Mouse (Mus musculus): ENCODE measurements at regions not wholly inside any gene's neighbourhood (a gene's known extent, or its start where the extent isn't known, plus 50 kb on each side); places are given as distances from the start of the nearest gene placed in this dataset.

DNA sequence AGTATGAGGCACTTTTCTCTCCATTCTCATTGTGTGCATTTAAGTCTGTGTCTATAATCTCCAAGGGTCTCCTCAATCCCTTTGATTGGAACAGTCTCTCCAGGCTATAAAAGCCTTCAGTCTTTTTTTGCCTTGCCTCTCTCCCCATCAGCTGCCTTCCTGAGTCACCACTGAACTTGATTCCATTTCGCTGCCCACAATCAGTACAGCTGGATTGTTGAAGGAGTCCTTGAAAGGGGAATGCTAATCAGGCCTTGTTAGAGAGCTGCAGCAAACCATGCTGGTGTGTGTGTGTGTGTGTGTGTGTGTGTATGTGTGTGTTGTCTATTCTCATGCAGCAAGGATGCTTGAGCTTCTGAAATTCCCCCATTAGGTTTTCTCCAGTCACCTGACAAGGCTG, 129.3 kb upstream of the Parp11 start:
- DNase-seq: no peak
- no peak for TF ChIP-seq CTCF (IDR thresholded peaks at IDR 0.05; ENCODE audit: low read depth)
- no peaks in the 10 kb centered on the region for H3K4me1 ChIP-seq (ENCODE audit: insufficient read depth)
- no peak overlapping the region for H3K4me3 ChIP-seq (ENCODE audit: low read depth, low read length)
- H3K27me3 ChIP-seq (ENCODE audit: insufficient read depth, low read length): no peaks in the 10 kb centered on the region
- 58% methylated on average over 1 of the region's 1 CpGs for WGBS
- no peak overlapping the region for H3K9ac ChIP-seq
- no peak overlapping the region for H3K4me2 ChIP-seq
- H3K36me3 ChIP-seq (ENCODE audit: insufficient read depth): no peaks in the 10 kb centered on the region
- no peaks in the 10 kb centered on the region for H3K9me3 ChIP-seq (ENCODE audit: low read depth, low read length)
- no peak overlapping the region for H3K27ac ChIP-seq (ENCODE audit: low read depth)
- no peak for ATAC-seq (ENCODE audit: insufficient read depth)

DNA sequence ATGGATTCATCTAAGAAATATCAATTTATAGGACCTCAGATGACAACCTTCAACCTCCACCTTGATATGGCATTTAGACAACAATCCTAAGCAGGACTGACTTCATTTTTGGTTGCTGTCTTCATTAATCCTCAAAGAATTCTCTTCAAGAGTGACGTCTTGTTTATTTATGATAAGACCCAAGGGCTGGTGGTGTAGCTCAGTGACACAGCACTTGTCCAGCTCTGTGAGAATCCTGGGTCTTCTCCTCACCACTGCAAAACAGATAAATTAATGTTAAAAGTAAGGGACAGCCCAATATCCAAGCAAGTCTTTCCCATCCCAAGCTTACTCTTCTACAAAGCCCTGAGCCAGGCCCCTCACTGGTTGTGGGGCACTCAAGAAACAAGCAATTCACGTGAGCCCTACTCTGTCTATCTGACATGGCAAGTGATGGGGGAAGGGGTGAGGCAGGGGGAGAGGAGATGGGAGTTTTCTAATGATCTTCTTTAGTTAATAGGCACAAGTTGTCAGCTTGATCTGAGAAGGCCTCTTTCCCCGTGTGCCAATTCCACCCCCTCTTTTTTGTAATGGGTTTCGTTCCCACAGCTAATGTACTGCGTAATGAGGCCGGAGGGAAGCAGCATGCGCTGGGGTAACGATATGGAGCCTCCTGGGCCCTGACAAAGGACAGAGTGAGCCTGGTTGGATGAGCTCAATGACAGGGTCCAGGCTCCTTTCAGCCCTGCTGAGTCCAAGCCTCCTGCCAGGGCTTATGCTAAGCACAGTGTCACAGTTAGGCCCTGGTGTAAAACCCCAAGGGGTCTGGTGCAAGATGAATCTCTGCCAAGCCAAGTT, 127.7 kb upstream of the Parp11 start:
- no peaks in the 10 kb centered on the region for H3K4me1 ChIP-seq (ENCODE audit: insufficient read depth)
- no peaks in the 10 kb centered on the region for H3K27me3 ChIP-seq (ENCODE audit: insufficient read depth, low read length)
- H3K36me3 ChIP-seq (ENCODE audit: insufficient read depth): no peaks in the 10 kb centered on the region
- TF ChIP-seq CTCF (IDR thresholded peaks at IDR 0.05; ENCODE audit: low read depth): no peak
- ATAC-seq (ENCODE audit: insufficient read depth): no peak
- 60% methylated on average over 8 of the region's 8 CpGs for WGBS
- DNase-seq: no peak
- no peak overlapping the region for H3K4me3 ChIP-seq (ENCODE audit: low read depth, low read length)
- no peak overlapping the region for H3K27ac ChIP-seq (ENCODE audit: low read depth)
- H3K9ac ChIP-seq: no peak overlapping the region
- no peaks in the 10 kb centered on the region for H3K9me3 ChIP-seq (ENCODE audit: low read depth, low read length)
- no peak overlapping the region for H3K4me2 ChIP-seq

DNA sequence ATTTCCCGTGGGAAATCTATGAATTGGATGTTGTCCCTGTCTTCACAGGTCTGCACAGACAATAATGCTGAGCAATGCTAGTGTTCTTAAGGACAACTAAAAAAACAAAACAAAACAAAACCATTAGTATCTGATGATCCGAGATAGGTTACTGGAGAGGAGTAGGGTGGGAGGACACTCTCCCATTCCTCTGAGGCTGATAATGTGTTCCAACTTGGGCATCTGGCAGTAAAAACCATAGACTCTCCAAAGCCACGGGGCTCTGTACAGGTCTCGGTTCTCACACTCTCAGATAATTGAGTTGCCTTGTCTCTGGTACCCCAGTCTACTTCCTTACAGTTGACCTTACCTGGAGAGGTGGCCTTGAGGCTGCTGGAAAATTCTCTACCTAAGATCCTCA, 126.0 kb upstream of the Parp11 start:
- Histone ChIP-seq H3K27ac (ENCODE audit: low read depth) (no peak overlapping the region), H3K36me3 (ENCODE audit: insufficient read depth) (no peaks in the 10 kb centered on the region), H3K4me2 (no peak overlapping the region), H3K27me3 (ENCODE audit: insufficient read depth, low read length) (no peaks in the 10 kb centered on the region), H3K9me3 (ENCODE audit: low read depth, low read length) (no peaks in the 10 kb centered on the region), H3K9ac (no peak overlapping the region), H3K4me3 (ENCODE audit: low read depth, low read length) (no peak overlapping the region), H3K4me1 (ENCODE audit: insufficient read depth) (0 out of 2 replicates have a peak, but pooled peaks cover 4% of the 10 kb centered on the region)
- no peak for TF ChIP-seq CTCF (IDR thresholded peaks at IDR 0.05; ENCODE audit: low read depth)
- no peak for DNase-seq
- ATAC-seq (ENCODE audit: insufficient read depth): no peak
- 84% methylated on average over 4 of the region's 4 CpGs for WGBS

DNA sequence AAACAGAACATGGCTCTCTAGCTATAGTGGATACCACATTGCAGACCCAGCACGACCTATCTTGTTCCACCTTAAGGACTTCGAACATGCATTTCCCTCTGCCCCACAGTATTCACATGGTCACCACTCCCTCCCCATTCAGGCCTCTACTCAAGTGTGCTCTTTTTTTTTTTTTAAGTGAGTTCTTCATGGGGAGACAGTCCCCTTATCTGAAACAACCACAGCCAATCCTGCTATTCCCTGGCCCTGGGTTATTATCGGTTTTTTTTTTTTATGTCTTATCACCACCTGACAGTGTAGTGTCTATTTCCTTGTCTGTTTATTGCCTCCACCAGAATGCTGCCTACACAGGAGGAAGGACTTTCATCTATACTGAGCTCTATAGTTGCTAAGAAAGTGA, 125.6 kb upstream of the Parp11 start:
- no peaks in the 10 kb centered on the region for H3K27me3 ChIP-seq (ENCODE audit: insufficient read depth, low read length)
- ATAC-seq (ENCODE audit: insufficient read depth) (0 out of 2 replicates have a peak, but pooled peaks have one; percentile 32), DNase-seq (no peak)
- no peak overlapping the region for H3K4me3 ChIP-seq (ENCODE audit: low read depth, low read length)
- TF ChIP-seq CTCF (IDR thresholded peaks at IDR 0.05; ENCODE audit: low read depth): no peak
- H3K27ac ChIP-seq (ENCODE audit: low read depth): no peak overlapping the region; the same call in 1 of the 2 replicates
- H3K4me1 ChIP-seq (ENCODE audit: insufficient read depth): 0 out of 2 replicates have a peak, but pooled peaks cover 8% of the 10 kb centered on the region
- H3K36me3 ChIP-seq (ENCODE audit: insufficient read depth): no peaks in the 10 kb centered on the region
- no peak overlapping the region for H3K4me2 ChIP-seq
- H3K9me3 ChIP-seq (ENCODE audit: low read depth, low read length): no peaks in the 10 kb centered on the region
- 78% methylated on average over 3 of the region's 3 CpGs for WGBS
- no peak overlapping the region for H3K9ac ChIP-seq

DNA sequence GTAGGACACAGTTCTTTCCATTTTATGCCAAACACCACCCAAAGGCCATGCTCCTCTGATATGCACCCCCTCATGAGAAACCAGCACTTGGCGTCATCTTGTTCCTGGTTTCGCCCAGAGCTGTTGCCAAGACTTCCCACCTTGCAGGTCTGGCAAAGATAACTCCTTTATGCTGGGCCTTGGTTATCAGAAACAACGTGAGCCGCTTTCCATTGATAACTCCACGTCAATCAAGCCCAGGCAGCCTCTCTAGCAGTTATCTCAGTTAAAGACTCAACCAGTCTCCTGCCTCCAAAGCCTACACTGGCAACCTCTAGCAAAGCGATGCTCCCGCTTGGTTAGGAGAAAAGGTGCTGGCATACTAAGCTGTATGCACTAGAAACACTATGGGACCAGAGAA, 124.2 kb upstream of the Parp11 start:
- H3K4me3 ChIP-seq (ENCODE audit: low read depth, low read length): no peak overlapping the region
- H3K9ac ChIP-seq: no peak overlapping the region
- DNase-seq (no peak), ATAC-seq (ENCODE audit: insufficient read depth) (peak; percentile 8; the same call in 1 of the 2 replicates)
- 62% methylated on average over 7 of the region's 7 CpGs for WGBS
- H3K9me3 ChIP-seq (ENCODE audit: low read depth, low read length): no peaks in the 10 kb centered on the region
- H3K4me2 ChIP-seq: no peak overlapping the region
- no peaks in the 10 kb centered on the region for H3K36me3 ChIP-seq (ENCODE audit: insufficient read depth)
- H3K27ac ChIP-seq (ENCODE audit: low read depth): no peak overlapping the region
- no peak for TF ChIP-seq CTCF (IDR thresholded peaks at IDR 0.05; ENCODE audit: low read depth)
- 0 out of 2 replicates have a peak, but pooled peaks cover 12% of the 10 kb centered on the region for H3K4me1 ChIP-seq (ENCODE audit: insufficient read depth)
- H3K27me3 ChIP-seq (ENCODE audit: insufficient read depth, low read length): no peaks in the 10 kb centered on the region

DNA sequence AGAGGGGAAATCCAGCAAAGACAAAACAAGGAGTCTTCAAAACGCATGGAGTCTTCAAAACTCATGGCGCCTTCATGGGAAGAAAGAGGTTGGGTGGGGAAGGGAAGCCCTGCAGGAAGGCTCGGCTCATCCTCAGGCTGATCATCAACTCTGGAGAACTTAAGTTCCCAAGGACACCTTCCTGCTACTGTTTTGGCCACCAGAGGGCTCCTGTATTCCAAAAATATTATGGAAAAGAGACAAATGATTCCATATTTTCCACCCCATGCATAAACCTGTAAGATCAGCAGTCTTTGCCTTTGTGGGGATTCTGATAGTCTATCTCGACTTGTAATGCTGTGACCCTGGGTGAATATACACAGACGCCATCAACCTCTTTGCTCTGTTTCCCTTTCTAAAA, 121.7 kb upstream of the Parp11 start:
- Histone ChIP-seq H3K36me3 (ENCODE audit: insufficient read depth) (no peaks in the 10 kb centered on the region), H3K27me3 (ENCODE audit: insufficient read depth, low read length) (no peaks in the 10 kb centered on the region), H3K4me3 (ENCODE audit: low read depth, low read length) (no peak overlapping the region), H3K4me1 (ENCODE audit: insufficient read depth) (peaks cover 21% of the 10 kb centered on the region), H3K9me3 (ENCODE audit: low read depth, low read length) (no peaks in the 10 kb centered on the region), H3K4me2 (no peak overlapping the region), H3K9ac (no peak overlapping the region), H3K27ac (ENCODE audit: low read depth) (no peak overlapping the region)
- no peak for ATAC-seq (ENCODE audit: insufficient read depth)
- TF ChIP-seq CTCF (IDR thresholded peaks at IDR 0.05; ENCODE audit: low read depth): peak; percentile 81
- WGBS: 39% methylated on average over 5 of the region's 5 CpGs
- peak; percentile 94 for DNase-seq

DNA sequence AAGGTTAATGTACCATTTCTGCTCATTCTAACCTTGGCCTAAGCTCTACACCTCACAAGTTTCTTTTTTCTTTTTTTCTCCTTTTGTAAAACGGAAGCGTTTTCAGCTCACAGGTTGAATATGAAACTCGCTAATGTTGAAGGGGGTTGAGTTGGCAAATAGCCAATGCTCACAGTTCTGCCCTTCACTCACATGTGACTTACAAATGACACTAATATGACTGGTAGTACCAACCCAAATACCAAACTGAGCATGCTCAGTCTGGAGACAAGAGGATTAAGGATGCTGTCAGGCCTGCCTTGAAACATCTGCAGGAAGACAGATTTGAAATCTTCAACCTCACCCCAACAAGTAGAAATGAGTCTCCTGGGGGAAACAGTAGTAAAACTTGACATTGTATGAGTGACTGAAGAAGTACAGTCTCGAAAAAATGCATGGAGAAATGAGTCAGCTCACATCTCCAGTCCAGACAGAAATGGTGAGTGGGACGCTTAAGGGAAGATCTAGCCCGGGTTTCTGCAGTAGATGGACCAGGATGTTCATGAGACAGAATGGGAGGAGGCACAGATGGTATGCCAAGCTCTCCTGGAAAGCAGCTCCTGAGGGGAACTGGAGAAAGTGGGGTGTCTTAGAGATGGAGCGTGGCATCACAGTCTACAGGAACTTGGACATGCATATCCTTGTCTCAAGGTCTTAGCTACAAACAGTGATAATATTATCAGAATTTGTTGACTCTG, 120.9 kb upstream of the Parp11 start:
- H3K4me3 ChIP-seq (ENCODE audit: low read depth, low read length): no peak overlapping the region
- H3K9ac ChIP-seq: no peak overlapping the region
- ATAC-seq (ENCODE audit: insufficient read depth) (no peak), DNase-seq (peak; percentile 49)
- H3K4me1 ChIP-seq (ENCODE audit: insufficient read depth): peaks cover 24% of the 10 kb centered on the region
- 59% methylated on average over 7 of the region's 7 CpGs for WGBS
- H3K27ac ChIP-seq (ENCODE audit: low read depth): peak overlapping the region; percentile 55
- no peaks in the 10 kb centered on the region for H3K9me3 ChIP-seq (ENCODE audit: low read depth, low read length)
- no peaks in the 10 kb centered on the region for H3K36me3 ChIP-seq (ENCODE audit: insufficient read depth)
- no peak overlapping the region for H3K4me2 ChIP-seq
- H3K27me3 ChIP-seq (ENCODE audit: insufficient read depth, low read length): no peaks in the 10 kb centered on the region
- TF ChIP-seq CTCF (IDR thresholded peaks at IDR 0.05; ENCODE audit: low read depth): no peak

All from lung, embryonic 14.5 days (tissue).